Mouse (Mus musculus) cerebellum, adult 11-12 months (tissue): Measurements from ENCODE around the gene Fam155a.

Experiments used
- DNase-seq: peaks from one replicate; pipeline ENCODE4 v3.0.0; 2022

Gene Fam155a

DNA sequence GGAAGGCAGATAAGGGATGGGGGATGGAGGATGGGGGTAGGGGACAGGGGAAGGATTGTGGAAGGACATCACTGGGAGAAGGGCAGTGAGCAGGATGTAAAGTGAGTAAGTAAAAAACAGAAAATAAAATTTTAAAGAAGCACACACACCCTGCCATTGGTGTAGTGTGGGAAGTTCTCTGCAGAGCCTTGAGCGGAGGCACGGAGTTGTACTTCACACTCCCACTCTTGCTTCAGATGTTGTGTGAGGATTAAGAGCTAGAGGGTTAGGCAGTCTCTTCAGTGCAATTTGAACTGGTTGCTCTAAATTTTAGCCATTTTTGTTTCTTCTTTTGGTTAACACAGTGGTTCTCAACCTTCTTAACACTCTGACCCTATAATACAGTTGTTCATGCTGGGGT lies 114.1 kb downstream of the Fam155a start:
- DNase-seq, result no peak

GRCm38 (mm10) chr8:9654826-9655225 lies 116.1 kb downstream of the Fam155a start:
- no peak for DNase-seq

- no peak for DNase-seq
These were observed 117.3 kb downstream of the Fam155a start for GRCm38 (mm10) chr8:9653643-9654042.

DNA sequence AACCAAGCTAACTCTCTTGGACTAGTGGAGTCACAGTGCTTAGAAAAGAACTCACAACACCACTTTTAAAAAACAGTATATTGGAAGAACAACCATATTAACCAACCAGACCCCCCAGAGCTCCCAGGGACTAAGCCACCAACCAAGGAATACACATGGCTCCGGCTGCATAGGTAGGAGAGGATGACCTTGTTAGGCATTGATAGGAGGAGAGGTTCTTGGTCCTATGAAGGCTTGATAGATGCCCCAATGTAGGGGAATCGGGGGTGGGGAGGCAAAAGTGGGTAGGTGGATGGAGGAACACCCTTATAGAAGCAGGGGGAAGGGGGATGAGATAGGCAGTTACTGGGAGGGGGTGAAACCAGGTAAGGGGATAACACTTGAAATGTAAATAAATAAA lies 132.8 kb downstream of the Fam155a start:
- DNase-seq, result no peak

GRCm38 (mm10) chr8:9635240-9635639 lies 135.7 kb downstream of the Fam155a start:
- DNase-seq, result no peak

DNA sequence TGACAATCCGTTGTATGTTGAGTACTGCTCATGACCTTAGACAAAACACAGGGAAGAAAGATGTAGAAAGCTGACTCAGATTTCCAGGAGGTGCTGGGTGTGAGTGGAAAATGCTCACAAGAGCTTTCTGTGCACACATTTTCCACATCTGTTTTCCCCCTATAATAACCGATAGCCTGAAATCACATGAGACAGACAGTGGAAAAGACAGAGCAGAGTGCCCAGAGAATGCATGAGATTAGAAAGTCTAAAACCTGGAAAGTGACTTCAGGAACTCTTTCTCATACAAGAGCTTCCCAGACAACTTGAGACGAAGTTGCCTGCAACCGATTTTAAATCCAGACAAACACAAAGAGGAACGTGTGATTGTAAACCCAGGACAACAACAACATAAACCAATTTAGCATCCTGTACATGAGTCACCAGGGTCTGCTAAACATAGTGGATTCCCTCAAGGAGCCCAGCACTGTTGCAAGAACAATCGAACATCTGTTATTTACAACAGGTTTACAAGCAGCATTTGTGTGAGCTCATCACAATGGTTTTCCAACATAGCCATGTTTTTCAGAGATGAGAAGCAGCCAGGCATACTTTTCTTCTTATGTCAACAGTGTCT lies 163.8 kb downstream of the Fam155a start:
- DNase-seq, result no peak

DNA sequence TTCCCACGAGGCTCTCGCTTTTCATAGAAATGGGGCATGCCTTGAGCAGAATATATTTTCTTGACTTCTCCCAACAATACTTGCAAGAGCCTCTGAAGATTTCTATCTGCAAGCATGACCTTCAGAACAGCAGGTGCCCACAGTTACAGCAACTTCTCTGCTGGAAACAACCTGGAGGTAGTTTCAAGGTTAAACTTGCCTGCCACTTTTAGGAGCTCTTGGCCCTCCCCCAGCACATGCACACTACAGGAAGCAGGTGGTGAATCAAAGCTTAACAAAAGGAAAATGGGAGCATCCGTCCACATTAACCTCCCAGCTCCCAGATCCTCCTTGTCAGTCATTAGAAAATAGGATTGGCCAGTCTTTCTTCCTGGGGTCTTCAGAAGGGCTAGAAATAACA lies 175.0 kb downstream of the Fam155a start:
- DNase-seq, result no peak

GRCm38 (mm10) chr8:9581836-9582235 lies 189.1 kb downstream of the Fam155a start:
- DNase-seq, result no peak

DNA sequence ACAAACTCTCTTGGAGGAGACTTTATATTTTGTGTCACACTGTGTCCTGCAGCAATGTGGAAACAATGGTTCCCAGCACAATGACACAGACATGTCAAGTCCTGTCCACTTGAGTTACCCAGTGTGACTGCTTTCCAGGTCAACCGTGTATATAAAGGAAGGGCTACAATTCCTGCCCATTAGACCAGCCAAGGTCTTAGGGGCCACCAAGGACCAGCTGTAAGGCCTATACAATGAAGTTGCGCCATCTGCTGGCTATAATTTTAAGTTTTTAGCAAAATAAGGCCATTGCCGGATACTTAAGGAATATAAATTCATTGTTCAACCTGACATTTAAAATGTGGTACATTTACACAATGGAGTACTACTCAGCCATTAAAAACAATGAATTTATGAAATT lies 190.8 kb downstream of the Fam155a start:
- DNase-seq, result no peak

GRCm38 (mm10) chr8:9571977-9572376 lies 199.0 kb downstream of the Fam155a start:
- no peak for DNase-seq

- DNase-seq, result peak; percentile 68
These were observed 201.3 kb downstream of the Fam155a start for GRCm38 (mm10) chr8:9569516-9570170.

DNA sequence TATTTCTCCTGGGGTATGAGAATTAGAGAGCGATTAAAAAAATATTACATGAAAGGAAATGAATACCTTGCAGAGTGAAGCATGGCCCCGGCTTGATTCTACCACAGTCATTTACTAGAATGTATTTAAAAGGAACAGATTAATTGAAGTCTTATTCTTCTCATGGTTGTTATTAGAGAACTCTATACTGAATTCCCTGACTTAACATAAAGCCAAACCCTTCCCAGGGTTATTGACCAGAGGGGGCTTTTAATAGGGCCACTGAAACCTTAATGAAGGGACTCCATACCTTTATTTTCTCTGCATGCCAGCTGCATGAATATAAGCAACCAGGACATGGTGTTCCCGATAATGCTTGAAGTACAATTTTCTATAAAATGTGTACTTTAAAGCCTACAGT lies 221.8 kb downstream of the Fam155a start:
- no peak for DNase-seq

- DNase-seq, result no peak
These were observed 223.4 kb downstream of the Fam155a start for GRCm38 (mm10) chr8:9547558-9547954.

DNA sequence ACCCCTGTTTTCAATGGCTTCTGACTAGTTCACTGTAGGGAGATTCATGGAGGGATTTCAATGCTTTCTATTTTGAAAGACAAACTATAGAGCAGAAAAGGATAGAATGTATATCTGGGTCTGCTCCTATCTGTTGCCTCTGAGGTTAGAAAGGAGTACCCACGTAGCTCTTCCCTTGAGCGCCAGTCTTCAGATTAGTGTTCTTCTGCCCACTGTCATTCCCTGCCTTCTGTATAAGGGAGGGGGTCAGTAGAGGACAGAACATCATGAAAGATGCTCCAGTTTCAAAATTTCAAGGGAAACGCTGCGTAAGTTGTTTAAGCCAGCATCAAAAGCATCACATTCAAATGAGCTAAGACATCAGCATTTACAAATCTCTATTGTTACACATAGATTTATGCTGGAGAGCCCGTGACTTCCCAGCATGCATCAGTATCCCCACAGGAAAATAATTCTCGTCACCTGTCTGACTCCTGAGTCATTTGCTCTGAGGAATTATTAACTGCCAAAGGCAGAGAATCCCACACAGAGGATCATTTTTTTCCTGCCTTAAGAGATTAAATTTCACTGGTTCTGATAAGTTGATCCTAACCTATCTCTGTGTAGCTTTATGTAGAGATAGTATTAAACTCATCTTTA lies 223.9 kb downstream of the Fam155a start:
- no peak for DNase-seq

GRCm38 (mm10) chr8:9546429-9546828 lies 224.5 kb downstream of the Fam155a start:
- no peak for DNase-seq

DNA sequence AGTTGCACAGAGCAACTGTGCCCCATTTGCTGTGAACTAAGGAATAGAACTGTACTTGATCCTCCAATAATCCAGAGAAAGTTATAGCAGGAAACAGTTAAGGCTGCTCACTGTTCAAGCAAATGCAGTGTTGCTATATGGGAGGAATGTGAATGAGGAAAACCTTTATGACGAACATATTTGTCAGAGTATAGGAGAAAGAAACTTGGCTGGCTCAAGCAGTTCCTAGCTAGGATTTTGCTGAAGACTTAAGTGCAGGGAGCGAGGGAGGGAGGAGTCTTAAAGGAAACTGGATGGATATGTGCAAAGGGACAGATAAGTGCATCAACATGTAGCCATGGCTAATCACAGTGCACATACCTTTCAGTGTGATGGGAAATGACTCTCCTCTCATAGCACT lies 225.3 kb downstream of the Fam155a start:
- DNase-seq, result no peak

- no peak for DNase-seq
These were observed 235.1 kb downstream of the Fam155a start for GRCm38 (mm10) chr8:9535730-9536372.

- DNase-seq, result no peak
These were observed 244.4 kb downstream of the Fam155a start for GRCm38 (mm10) chr8:9526515-9526914.

DNA sequence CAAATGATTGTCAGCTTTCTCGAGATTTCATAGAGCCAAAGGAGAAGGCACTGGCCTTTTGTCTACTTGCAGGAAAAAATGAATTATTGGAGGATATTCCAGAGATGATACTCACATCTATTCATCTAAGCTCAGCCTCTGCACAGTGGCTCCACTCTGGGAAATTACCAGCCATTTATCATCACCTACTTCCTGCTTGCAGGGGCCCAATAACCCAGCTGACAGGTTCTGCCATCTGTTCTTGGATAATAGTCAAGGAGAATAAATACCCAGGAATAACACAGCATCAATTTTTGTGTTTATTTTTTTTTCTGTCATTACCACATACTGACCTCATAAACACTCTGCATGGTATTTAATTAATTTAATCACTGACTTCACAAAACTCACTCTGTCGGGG lies 249.4 kb downstream of the Fam155a start:
- DNase-seq, result no peak

DNA sequence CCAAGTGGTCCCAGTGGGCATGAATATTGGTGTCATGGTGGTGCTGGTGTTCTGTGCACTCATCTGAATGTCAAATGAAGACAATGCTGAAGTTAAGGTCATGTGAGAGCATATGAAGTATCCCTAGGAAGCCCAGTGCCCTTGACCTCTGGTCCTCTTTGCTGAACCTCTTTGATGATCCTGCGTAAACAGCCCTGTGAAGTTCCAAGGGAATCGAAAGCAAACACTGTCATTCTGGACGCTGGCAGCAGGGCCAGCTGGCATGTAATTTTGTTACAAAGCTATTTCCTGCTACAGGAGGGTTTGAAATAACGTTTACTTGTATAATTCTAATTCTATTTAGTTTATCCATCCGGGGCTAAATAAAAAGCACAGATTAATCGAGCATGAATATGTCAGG lies 270.2 kb downstream of the Fam155a start:
- peak; percentile 33 for DNase-seq

DNA sequence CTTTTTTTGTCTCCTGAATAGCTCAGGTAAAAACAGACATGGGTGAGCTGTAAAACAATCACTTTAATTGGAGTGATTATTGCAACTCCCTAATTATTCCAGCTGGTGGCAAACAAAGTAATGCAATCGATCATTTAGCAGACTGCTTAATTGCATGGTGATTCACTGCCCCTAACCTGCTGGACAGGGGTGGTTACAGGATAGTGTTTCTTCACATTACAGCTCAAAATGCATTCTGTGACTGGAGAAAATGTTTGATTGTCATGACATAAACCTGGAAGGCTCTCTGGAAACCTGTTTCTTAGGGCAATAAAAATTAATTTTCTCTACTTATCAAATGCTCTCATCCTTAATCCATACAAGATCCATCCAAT lies 276.7 kb downstream of the Fam155a start:
- DNase-seq, result no peak

DNA sequence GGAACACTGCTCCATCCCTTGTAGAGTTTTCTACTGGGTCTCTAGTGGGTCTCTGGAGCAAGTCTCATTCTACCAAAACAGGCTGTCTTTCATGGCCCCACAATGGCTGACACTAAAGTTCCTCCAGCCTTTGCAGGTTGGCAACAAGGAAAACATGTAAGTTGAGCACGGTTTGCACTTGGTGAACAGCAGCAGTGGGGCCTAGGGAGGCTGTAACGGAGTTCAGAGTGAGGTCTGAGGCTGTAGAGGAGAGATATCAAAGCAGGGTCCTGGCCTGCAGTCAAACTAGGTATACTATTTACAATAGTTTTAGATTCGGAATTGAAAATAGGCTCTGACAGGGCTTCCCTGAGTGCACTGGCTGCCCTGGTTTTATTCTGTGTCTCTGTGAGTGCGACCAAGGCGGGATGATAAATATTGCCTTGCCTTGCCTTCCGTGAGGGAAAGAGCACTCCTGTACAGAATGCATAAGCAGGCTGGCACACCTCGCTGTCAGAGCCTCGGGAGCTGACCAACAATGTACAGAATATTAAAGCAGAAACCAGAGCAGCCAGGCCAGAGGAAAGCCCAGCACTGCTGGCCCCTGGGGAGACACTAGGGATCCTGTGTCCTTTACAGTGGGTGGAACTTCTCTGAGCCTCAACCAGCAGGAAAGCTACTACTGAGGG lies 277.3 kb downstream of the Fam155a start:
- DNase-seq, result no peak

- DNase-seq, result no peak
These were observed 288.4 kb downstream of the Fam155a start for GRCm38 (mm10) chr8:9482565-9482964.

DNA sequence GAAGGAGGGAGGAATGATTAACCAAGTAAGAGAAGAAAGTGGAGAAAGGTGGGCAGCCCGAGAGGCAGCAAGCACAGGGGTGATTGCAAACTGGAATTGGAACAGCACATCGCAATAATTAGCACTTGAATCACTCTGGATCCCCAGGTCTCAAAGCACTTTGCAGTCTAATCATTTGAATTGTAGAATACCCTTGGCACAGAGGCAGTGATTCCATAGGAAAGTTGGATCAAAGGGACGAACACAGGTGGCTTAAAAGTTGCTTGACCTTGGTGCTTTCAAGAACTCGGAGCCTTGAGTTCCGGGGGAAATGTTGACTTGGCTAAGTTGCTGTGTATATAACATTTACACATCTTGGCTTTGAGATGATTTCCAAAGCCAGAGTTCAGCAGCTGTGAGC lies 299.7 kb downstream of the Fam155a start:
- no peak for DNase-seq
